Mouse (Mus musculus): ENCODE results near the gene Zranb1. TPM values are rescaled to one million over a fixed set of nuclear protein-coding genes. Genes with fewer than 3 reads are reported as not detected.

The Zranb1 gene
- polyA plus RNA-seq, 1 experiment from 2014 or later, result 14.9 TPM

DNA sequence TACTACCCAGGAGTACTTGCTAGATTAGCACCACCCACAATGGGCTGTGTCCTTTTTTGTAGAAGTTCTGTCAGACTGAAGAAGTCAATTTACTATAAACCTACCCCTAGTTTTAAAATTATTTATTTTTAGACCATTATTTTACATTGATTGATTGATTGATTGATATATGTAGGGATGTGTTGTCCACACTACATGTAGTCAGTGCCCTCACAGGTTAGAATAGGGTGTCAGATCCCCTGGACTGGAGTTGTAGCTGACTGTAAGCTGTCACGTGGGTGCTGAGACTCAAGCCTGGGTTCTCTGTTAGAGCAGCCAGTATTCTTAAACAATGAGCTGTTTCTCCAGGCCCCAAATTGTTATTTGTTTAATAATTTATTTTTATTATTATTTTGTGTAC is 37.6 kb upstream of the Zranb1 start:
- Histone ChIP-seq H3K4me1 (no peaks in the 10 kb centered on the region), H3K27ac (no peak overlapping the region), H3K36me3 (no peaks in the 10 kb centered on the region), H3K4me3 (no peak overlapping the region), H3K9ac (no peak overlapping the region), H3K4me2 (replicated peaks) (no peak overlapping the region), H3K9me3 (peaks cover 6% of the 10 kb centered on the region; the same call in 1 of the 2 replicates), H3K27me3 (no peaks in the 10 kb centered on the region)
- 89% methylated on average over 1 of the region's 1 CpGs for WGBS
- no peak for ATAC-seq (ENCODE audit: low FRiP score, low read depth)

GRCm38 (mm10) chr7:132894841-132895555 is 35.9 kb upstream of the Zranb1 start:
- ATAC-seq (ENCODE audit: low FRiP score, low read depth), result no peak
- Histone ChIP-seq H3K36me3 (no peaks in the 10 kb centered on the region), H3K9me3 (peaks cover 7% of the 10 kb centered on the region; the same call in 1 of the 2 replicates), H3K27ac (no peak overlapping the region), H3K9ac (no peak overlapping the region), H3K4me2 (replicated peaks) (no peak overlapping the region), H3K4me3 (no peak overlapping the region), H3K27me3 (no peaks in the 10 kb centered on the region), H3K4me1 (no peaks in the 10 kb centered on the region)
- 74% methylated on average over 7 of the region's 7 CpGs for WGBS

DNA sequence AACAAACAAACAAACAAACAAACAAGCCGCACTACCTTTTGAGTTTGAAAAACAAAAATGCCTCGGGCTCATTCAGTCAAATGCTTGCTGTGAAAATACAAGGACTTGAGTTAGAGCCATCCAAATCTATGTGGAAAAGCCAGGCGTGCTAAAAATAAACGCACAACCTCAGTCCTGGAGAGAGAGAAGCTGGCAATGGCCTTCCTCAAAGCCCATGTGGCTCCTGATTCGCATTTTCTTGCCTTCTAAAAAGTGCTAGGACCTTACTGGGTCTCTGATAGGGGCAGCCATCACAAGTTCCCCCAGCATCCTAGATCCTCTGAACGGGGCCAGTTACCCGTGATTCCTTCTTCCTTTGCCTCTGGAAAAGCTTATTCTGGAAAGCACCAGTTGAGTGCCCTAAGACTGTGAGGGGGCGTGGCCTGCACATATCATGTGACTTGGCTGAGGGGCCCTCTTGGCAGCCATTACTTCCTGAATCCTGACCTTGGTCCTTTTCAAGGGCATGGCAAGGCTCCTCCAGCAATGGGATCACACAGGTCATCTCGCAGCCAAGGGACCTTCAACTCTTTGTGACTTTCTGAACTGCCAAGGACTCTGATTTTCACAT is 34.6 kb upstream of the Zranb1 start:
- Histone ChIP-seq H3K36me3 (no peaks in the 10 kb centered on the region), H3K4me3 (no peak overlapping the region), H3K9me3 (peaks cover 7% of the 10 kb centered on the region; the same call in 1 of the 2 replicates), H3K27me3 (no peaks in the 10 kb centered on the region), H3K4me1 (no peaks in the 10 kb centered on the region), H3K4me2 (replicated peaks) (no peak overlapping the region), H3K9ac (no peak overlapping the region), H3K27ac (no peak overlapping the region)
- ATAC-seq (ENCODE audit: low FRiP score, low read depth), result no peak
- 87% methylated on average over 9 of the region's 9 CpGs for WGBS

DNA sequence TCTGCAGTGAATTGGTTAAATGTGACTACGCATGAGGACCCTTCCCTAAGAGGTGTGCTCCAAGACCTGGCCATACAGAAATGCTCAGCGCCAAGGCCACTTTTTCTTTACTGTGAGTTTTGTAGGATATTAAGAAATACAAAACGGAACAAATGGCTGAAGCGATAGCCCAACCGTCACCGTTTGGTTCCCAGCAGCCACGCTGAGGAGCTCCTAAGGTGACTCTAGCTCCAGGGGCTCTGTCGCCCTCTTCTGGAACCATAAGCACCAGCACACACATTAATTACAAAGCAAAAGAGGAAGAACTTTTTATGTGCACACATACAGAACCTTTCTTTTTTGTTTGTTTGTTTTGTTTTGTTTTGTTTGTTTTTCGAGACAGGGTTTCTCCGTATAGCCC is 33.7 kb upstream of the Zranb1 start:
- WGBS, result 82% methylated on average over 10 of the region's 10 CpGs
- H3K27ac ChIP-seq, result no peak overlapping the region
- ATAC-seq (ENCODE audit: low FRiP score, low read depth), result no peak
- H3K27me3 ChIP-seq, result no peaks in the 10 kb centered on the region
- H3K36me3 ChIP-seq, result no peaks in the 10 kb centered on the region
- no peak overlapping the region for H3K9ac ChIP-seq
- no peak overlapping the region for H3K4me2 ChIP-seq (replicated peaks)
- peaks cover 7% of the 10 kb centered on the region; the same call in 1 of the 2 replicates for H3K9me3 ChIP-seq
- no peak overlapping the region for H3K4me3 ChIP-seq
- no peaks in the 10 kb centered on the region for H3K4me1 ChIP-seq

DNA sequence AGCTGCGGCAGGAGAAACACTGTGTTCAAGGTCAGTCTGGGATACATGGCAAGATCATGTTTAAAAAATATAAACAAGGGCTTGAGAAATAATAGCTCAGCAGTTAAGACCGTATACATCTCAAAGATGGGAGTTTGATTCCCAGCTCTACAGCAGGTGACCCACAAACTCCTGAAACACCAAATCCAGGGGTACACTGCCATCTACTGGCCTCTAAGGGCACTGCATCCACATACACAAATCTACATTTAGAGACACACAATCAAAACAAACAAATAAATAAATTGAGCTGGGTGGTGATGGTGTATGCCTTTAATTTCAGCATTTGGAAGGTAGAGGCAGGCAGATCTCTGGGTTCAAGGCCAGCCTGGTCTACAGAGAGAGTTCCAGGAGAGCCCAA is 32.7 kb upstream of the Zranb1 start:
- H3K27me3 ChIP-seq, result no peaks in the 10 kb centered on the region
- H3K27ac ChIP-seq, result no peak overlapping the region
- ATAC-seq (ENCODE audit: low FRiP score, low read depth), result no peak
- H3K9me3 ChIP-seq, result peaks cover 7% of the 10 kb centered on the region; the same call in 1 of the 2 replicates
- no peak overlapping the region for H3K9ac ChIP-seq
- no peak overlapping the region for H3K4me3 ChIP-seq
- H3K4me1 ChIP-seq, result no peaks in the 10 kb centered on the region
- H3K36me3 ChIP-seq, result no peaks in the 10 kb centered on the region
- 91% methylated on average over 2 of the region's 2 CpGs for WGBS
- no peak overlapping the region for H3K4me2 ChIP-seq (replicated peaks)

- H3K9ac ChIP-seq, result no peak overlapping the region
- H3K9me3 ChIP-seq, result peaks cover 7% of the 10 kb centered on the region; the same call in 1 of the 2 replicates
- H3K4me3 ChIP-seq, result no peak overlapping the region
- WGBS, result 50% methylated on average over 2 of the region's 2 CpGs
- no peak for ATAC-seq (ENCODE audit: low FRiP score, low read depth)
- H3K27me3 ChIP-seq, result no peaks in the 10 kb centered on the region
- no peaks in the 10 kb centered on the region for H3K4me1 ChIP-seq
- H3K36me3 ChIP-seq, result no peaks in the 10 kb centered on the region
- H3K27ac ChIP-seq, result no peak overlapping the region
- no peak overlapping the region for H3K4me2 ChIP-seq (replicated peaks)
Observed at GRCm38 (mm10) chr7:132900826-132901531, 30.0 kb upstream of the Zranb1 start.

GRCm38 (mm10) chr7:132903796-132904195 is 27.1 kb upstream of the Zranb1 start:
- H3K9me3 ChIP-seq, result peaks cover 10% of the 10 kb centered on the region; the same call in 1 of the 2 replicates
- 79% methylated on average over 3 of the region's 3 CpGs for WGBS
- ATAC-seq (ENCODE audit: low FRiP score, low read depth), result no peak
- H3K36me3 ChIP-seq, result no peaks in the 10 kb centered on the region
- no peak overlapping the region for H3K9ac ChIP-seq
- H3K27me3 ChIP-seq, result no peaks in the 10 kb centered on the region
- H3K4me1 ChIP-seq, result no peaks in the 10 kb centered on the region
- no peak overlapping the region for H3K4me2 ChIP-seq (replicated peaks)
- no peak overlapping the region for H3K27ac ChIP-seq
- no peak overlapping the region for H3K4me3 ChIP-seq

GRCm38 (mm10) chr7:132921971-132922370 is 9.0 kb upstream of the Zranb1 start:
- Histone ChIP-seq H3K9me3 (peaks cover 6% of the 10 kb centered on the region; the same call in 1 of the 2 replicates), H3K9ac (no peak overlapping the region), H3K36me3 (no peaks in the 10 kb centered on the region), H3K27ac (no peak overlapping the region), H3K4me2 (replicated peaks) (no peak overlapping the region), H3K4me1 (no peaks in the 10 kb centered on the region), H3K27me3 (no peaks in the 10 kb centered on the region), H3K4me3 (no peak overlapping the region)
- ATAC-seq (ENCODE audit: low FRiP score, low read depth), result no peak
- 62% methylated on average over 3 of the region's 3 CpGs for WGBS

- Histone ChIP-seq H3K27ac (no peak overlapping the region), H3K9ac (no peak overlapping the region), H3K27me3 (no peaks in the 10 kb centered on the region), H3K4me1 (peaks cover 3% of the 10 kb centered on the region), H3K4me3 (no peak overlapping the region), H3K9me3 (no peaks in the 10 kb centered on the region), H3K4me2 (replicated peaks) (no peak overlapping the region), H3K36me3 (no peaks in the 10 kb centered on the region)
- 80% methylated on average over 2 of the region's 2 CpGs for WGBS
- no peak for ATAC-seq (ENCODE audit: low FRiP score, low read depth)
Observed at GRCm38 (mm10) chr7:132925227-132925626, 5.7 kb upstream of the Zranb1 start.

GRCm38 (mm10) chr7:132927201-132927600 is 3.7 kb upstream of the Zranb1 start:
- H3K36me3 ChIP-seq, result no peaks in the 10 kb centered on the region
- H3K9ac ChIP-seq, result no peak overlapping the region
- WGBS, result 57% methylated on average over 3 of the region's 3 CpGs
- H3K27ac ChIP-seq, result no peak overlapping the region
- H3K4me3 ChIP-seq, result no peak overlapping the region
- no peak overlapping the region for H3K4me2 ChIP-seq (replicated peaks)
- peaks cover 6% of the 10 kb centered on the region for H3K4me1 ChIP-seq
- no peaks in the 10 kb centered on the region for H3K27me3 ChIP-seq
- ATAC-seq (ENCODE audit: low FRiP score, low read depth), result no peak
- H3K9me3 ChIP-seq, result no peaks in the 10 kb centered on the region

- Histone ChIP-seq H3K9ac (peak overlapping the region; percentile 99), H3K27ac (no peak overlapping the region), H3K36me3 (no peaks in the 10 kb centered on the region), H3K4me1 (peaks cover 16% of the 10 kb centered on the region), H3K4me2 (replicated peaks) (peak overlapping the region; percentile 71), H3K9me3 (no peaks in the 10 kb centered on the region), H3K4me3 (peak overlapping the region; percentile 95), H3K27me3 (no peaks in the 10 kb centered on the region)
- no peak for ATAC-seq (ENCODE audit: low FRiP score, low read depth)
- WGBS, result 84% methylated on average over 5 of the region's 5 CpGs
Observed at GRCm38 (mm10) chr7:132930055-132930454, 887 bp upstream of the Zranb1 start.

All from limb, embryonic 13.5 days (tissue).